Mouse (Mus musculus): ENCODE data around the gene Selenon. TPM values are rescaled to one million over a fixed set of nuclear protein-coding genes. Genes with fewer than 3 reads are reported as not detected.

Selenon gene
- total RNA-seq, 4 experiments from 2014 or later, result 17.1 to 20.4 (median 19.4) TPM

Small RNAs within 50 kb of the gene (microRNA-seq; reads per million reads assigned to microRNA genes)
- gene Mir6403, result not detected

Other genes with a start within 250 kb of the Selenon start
- 100 to 1,000 TPM; 164 to 261 (median 195) TPM for gene Trim63, start 237.0 kb downstream of the Selenon start, total RNA-seq (2022)
- gene Slc30a2, start 209.0 kb downstream of the Selenon start, total RNA-seq (2022), result under 1 TPM; 0.32 to 0.94 (median 0.55) TPM
- gene Extl1, start 168.3 kb downstream of the Selenon start, total RNA-seq (2022), result 10 to 100 TPM; 20.5 to 28.9 (median 23.9) TPM
- gene Pafah2, start 155.8 kb downstream of the Selenon start, total RNA-seq (2022), result 10 to 100 TPM in 1 of 4 experiments, 1 to 10 TPM in 3; 6.8 to 10.7 (median 9.1) TPM
- 10 to 100 TPM; 20.8 to 26.2 (median 22.0) TPM for gene Stmn1, start 83.8 kb downstream of the Selenon start, total RNA-seq (2022)
- gene Paqr7, start 55.5 kb downstream of the Selenon start, total RNA-seq (2022), result 10 to 100 TPM; 15.8 to 28.8 (median 20.2) TPM
- under 1 TPM in 1 of 4 experiments, not detected in 3; 0.20 TPM for gene Aunip, start 41.2 kb downstream of the Selenon start, total RNA-seq (2022)
- gene Mtfr1l, start 16.8 kb downstream of the Selenon start, total RNA-seq (2022), result 100 to 1,000 TPM; 182 to 213 (median 198) TPM
- gene Man1c1, start 152.1 kb upstream of the Selenon start, total RNA-seq (2022), result 10 to 100 TPM; 22.6 to 26.7 (median 25.3) TPM
- 10 to 100 TPM; 12.1 to 15.3 (median 13.0) TPM for gene Ldlrap1, start 215.9 kb upstream of the Selenon start, total RNA-seq (2022)